Mouse (Mus musculus): ENCODE measurements around the gene Cx3cr1. TPM values are rescaled to one million over a fixed set of nuclear protein-coding genes. Genes with fewer than 3 reads are reported as not detected.

Gene Cx3cr1
- polyA plus RNA-seq, 1 experiment from 2014 or later, result 9.3 TPM

Other genes with a start within 250 kb of the Cx3cr1 start
- gene Scn11a, start 244.4 kb downstream of the Cx3cr1 start, polyA plus RNA-seq (2015; fragmentation: Nextera tagmentation; extraction: Ambion mirVana), result not detected in 2 replicates
- 35.6 and 36.9 TPM in 2 replicates for gene Wdr48, start 175.0 kb downstream of the Cx3cr1 start, polyA plus RNA-seq (2015; fragmentation: Nextera tagmentation; extraction: Ambion mirVana)
- gene Gorasp1, start 132.3 kb downstream of the Cx3cr1 start, polyA plus RNA-seq (2015; fragmentation: Nextera tagmentation; extraction: Ambion mirVana), result 21.4 and 23.8 TPM in 2 replicates
- gene Ttc21a, start 132.3 kb downstream of the Cx3cr1 start, polyA plus RNA-seq (2015; fragmentation: Nextera tagmentation; extraction: Ambion mirVana), result 0.17 and 0.27 TPM in 2 replicates
- 5.7 and 6.8 TPM in 2 replicates for gene Csrnp1, start 85.2 kb downstream of the Cx3cr1 start, polyA plus RNA-seq (2015; fragmentation: Nextera tagmentation; extraction: Ambion mirVana)
- 44.6 and 47.2 TPM in 2 replicates for gene Xirp1, start 46.3 kb downstream of the Cx3cr1 start, polyA plus RNA-seq (2015; fragmentation: Nextera tagmentation; extraction: Ambion mirVana)
- gene Ccr8, start 22.2 kb upstream of the Cx3cr1 start, polyA plus RNA-seq (2015; fragmentation: Nextera tagmentation; extraction: Ambion mirVana), result 0.13 TPM in 1 of 2 replicates, not detected in the other
- gene Slc25a38, start 40.5 kb upstream of the Cx3cr1 start, polyA plus RNA-seq (2015; fragmentation: Nextera tagmentation; extraction: Ambion mirVana), result 18.7 and 26.2 TPM in 2 replicates
- 944 and 956 TPM in 2 replicates for gene Rpsa, start 57.8 kb upstream of the Cx3cr1 start, polyA plus RNA-seq (2015; fragmentation: Nextera tagmentation; extraction: Ambion mirVana)
- not detected in 2 replicates for gene Mobp, start 79.8 kb upstream of the Cx3cr1 start, polyA plus RNA-seq (2015; fragmentation: Nextera tagmentation; extraction: Ambion mirVana)
- 0.36 and 0.66 TPM in 2 replicates for gene Myrip, start 231.6 kb upstream of the Cx3cr1 start, polyA plus RNA-seq (2015; fragmentation: Nextera tagmentation; extraction: Ambion mirVana)

Measured in heart, embryonic 13.5 days (tissue).